Mouse (Mus musculus): ENCODE results near the gene Meltf. TPM values are rescaled to one million over a fixed set of nuclear protein-coding genes. Genes with fewer than 3 reads are reported as not detected.
A peak's percentile ranks its signal among the peaks of the same experiment; 100 is the strongest.
"Not testable (repeated sequence)": the region's sequence is repeated elsewhere in the genome, so short reads cannot be mapped to it uniquely, and the experiment has no call there.

The Meltf gene
- total RNA-seq, 4 experiments from 2014 or later: not detected

DNA sequence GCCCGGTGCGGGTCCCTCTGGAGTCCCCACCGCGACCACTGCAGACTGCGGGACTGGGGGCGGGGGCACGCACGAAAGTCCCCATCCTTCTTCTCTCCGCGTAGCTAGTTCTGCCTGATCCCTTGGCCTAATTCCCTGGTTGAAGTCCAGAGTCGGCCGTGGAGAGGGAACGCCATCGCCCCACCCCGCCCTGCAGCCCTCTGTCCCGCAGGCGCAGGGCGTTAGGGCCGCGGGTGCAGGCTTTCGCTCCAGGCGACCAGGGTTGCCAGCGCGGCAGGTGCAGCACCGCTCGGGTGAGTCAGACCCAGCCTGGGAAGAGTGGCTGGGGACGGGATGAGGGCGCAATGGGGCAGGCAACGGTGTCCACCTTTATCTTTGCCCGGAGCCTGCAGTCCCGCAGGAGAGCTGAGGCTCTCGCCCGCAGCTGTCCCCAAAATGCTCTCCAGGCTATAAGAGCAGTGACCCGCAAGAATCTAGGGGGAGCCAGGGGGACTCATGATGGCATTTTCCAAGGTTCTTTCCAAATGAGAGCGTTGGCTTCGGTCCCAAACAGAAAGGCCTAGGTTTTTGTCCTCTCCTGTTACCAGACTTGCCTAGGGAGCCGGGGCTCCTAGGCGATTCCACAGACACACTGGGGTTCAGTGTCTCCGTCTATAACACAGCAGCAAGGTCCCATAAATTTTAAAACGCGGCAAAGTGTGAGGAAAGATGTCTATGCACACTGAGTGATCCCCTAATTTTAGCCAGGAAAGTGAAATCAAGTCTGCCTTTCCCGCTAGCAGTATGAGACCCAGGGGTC lies 55.3 kb downstream of the Meltf start, which contains the start of gene Pigz:
Gene Pigz (plus strand): TSS at position 101 of the 799 bp plus-strand sequence.
- DNase-seq: peak; percentile 24

DNA sequence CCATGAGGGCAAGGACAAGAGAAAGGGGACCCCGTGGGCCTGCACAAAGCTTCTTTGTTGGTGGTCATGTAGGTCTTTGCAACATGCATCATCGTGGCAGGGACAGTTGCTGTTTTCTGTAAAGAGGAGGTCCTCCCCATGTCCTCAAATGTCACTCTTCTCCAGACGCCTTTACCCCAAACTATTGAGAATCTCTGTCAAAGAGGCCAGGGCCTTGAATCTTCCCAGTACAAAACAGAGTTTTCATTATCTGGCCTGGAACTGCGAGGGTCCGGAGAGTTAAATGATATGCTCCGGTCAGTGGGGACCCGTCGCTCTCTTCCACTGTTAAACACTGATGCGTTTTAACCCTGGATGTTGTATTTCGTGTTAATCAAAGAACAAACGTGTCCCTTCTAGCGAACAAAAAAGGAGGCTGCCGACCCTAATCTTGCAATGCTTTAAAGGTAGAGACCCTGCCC lies 56.0 kb downstream of the Meltf start:
- no peak for DNase-seq

- no peak for DNase-seq
Observed at GRCm38 (mm10) chr16:31935091-31935979, 56.7 kb downstream of the Meltf start.

- no peak for DNase-seq
Observed at GRCm38 (mm10) chr16:31936568-31936967, 58.0 kb downstream of the Meltf start.

DNA sequence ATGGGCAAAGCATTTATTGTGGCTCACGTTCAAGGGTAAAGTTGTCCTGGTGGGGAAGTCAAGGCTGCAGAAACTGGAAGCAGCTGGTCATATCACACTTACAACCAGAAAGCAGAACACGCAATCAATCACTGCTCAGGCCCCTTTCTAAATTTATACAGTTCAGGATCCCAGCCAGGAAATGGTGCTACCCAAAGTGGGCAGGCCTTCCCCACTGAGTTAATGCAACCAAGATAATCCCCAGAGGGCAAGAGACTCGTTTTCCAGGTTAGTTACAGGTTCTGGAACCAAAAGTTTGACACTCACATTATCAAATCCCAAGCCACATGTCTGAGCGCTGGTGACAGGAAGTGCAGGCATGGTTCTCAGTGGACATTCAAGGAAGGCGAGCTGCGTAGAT lies 60.2 kb downstream of the Meltf start:
- no peak for DNase-seq

DNA sequence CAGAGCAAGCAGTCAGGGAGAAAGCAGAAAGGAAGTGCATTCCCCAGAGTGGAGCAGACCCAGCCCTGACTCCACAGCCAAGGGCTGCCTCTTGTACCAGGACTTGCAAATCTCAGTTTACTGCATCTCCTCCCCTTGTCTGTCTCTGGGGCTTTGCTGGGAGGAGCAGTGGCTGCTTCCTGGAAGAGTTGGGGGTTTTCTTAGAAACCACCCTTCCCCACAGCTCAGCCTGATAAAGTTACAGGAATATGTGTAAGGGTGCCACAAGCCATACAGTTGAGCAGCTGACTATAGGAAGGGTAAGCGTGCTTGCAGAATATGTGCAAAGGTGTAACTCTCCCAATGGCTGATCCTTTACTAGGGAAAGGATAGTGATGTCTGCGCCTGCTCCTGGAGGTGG lies 62.0 kb downstream of the Meltf start:
- DNase-seq: no peak

DNA sequence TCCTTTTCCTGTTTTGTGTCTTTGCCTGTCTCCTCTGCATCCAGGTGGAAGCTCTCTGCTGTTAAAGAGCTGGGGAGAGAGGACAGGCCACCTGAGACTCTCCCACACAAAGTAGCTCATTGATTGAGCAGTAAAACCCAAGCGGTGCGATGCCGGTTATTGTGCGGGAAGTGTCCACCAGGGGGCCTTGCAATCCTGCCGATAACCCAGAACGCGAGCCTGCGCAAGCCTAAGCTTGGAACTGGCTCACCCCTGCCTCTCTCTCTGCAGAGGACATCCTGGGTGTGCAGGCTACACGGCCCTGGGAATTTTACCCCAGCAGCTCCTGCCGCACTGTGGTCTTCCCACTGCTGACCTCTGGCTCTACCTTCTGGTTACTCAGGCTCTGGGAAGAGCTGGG lies 65.4 kb downstream of the Meltf start:
- peak; percentile 36 for DNase-seq

DNA sequence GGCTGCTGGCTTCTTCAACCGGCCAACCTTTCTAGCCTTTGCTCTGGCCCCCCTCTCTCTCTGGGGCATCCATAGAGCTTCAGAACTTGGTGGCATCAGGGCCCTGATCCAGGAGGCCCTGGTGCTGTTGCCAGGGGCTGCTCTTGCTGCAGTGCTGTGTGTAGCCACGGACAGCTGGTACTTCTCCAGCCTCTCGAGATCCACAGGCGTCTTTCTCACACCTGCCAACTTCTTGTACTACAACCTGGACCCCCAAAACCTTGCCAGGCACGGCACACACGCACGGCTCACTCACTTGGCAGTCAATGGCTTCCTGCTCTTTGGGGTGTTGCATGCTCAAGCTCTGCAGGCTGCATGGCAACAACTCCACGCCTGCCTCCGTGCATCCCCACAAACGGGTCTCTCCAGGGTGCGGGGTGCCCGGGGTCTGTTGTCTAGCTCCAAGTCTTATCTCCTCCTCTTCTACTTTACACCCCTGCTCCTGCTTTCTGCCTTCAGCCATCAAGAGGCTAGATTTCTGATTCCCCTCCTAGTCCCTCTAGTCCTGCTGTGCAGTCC lies 66.2 kb downstream of the Meltf start:
- DNase-seq: no peak

GRCm38 (mm10) chr16:31945372-31945771 lies 66.8 kb downstream of the Meltf start:
- no peak for DNase-seq

DNA sequence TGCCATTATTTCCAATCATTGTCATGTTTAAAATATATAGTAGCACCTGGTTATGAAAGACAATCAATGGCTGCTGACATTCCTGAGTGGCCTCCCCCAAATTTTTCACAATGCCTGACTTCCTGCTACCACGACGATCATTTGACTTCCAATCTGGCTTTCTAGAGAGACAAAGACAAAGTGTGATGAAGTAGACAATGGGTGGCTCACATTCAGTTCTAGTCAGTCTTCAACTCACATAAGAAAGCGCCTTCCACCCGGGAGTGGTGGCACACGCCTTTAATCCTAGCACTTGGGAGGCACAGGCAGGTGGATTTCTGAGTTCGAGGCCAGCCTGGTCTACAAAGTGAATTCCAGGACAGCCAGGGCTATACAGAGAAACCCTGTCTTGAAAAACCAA lies 67.4 kb downstream of the Meltf start:
- not testable (repeated sequence) for DNase-seq

DNA sequence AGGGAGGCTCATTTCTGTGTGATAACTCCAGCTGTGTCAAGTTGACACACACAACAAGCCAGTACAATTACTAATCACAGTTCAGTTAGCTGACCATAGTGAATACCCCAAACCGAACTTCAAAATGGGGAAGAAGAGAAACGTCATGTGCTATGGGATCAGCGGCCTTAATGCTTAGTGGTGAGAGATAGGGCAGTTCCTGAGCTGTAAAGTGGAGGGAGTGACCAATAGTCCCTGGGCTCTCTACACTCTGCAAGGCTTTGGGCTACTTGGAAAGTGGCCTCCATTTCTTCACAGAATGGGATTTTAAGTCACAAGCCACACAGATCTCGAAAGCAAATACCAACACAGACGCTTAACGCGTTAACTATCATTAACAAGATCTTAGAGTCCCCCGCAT lies 68.7 kb downstream of the Meltf start:
- no peak for DNase-seq

DNA sequence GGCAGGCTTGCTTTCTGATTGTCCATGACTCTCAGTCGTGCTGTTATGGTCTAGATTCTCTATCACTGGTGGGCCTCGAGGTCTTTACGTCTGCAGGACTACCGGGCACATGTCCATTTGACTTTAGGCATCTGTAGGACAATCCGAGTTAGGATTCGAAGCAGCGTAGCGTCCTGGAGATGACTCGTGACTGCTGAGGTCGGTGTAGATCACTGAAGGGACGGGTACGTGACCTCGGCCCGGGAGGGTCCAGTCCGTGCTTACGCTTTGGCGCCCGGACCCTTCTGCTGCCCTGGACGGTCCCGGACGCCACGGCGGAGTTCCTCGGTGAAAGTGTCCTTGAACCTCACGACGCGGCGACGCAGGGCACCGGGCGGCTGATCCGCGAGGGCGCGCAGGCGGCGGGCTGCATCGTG lies 69.3 kb downstream of the Meltf start:
- no peak for DNase-seq

DNA sequence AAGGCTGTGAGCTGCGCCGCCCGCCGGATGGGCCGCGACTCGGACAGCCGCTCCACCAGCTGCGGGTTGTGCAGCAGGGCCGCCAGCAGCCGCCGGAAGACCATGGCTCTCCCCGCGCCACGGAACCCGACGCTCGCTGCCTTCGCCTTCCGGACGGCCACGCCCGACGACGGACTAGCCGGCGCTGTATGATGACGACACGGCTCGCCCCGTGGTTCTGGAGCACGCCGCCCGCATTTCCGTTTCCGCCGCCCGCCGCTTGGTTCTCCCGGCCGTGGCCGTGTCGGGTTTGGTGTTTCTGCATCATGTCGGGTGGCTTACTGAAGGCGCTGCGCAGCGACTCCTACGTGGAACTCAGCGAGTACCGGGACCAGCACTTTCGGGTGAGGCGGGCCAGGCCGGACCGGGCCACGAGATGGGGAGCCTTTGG lies 69.8 kb downstream of the Meltf start, which contains the start of the genes 0610012G03Rik and Ncbp2:
Gene 0610012G03Rik (minus strand): TSS at position 150 of the 430 bp plus-strand sequence.
Gene Ncbp2 (plus strand): TSS at position 169 of the 430 bp plus-strand sequence.
- peak; percentile 91 for DNase-seq

Other genes starting within 250 kb of the Meltf start
- gene Dlg1, start 215.4 kb upstream of the Meltf start, total RNA-seq (2022): 100 to 1,000 TPM in 1 of 4 experiments, 10 to 100 TPM in 3; 79.4 to 105 (median 85.4) TPM
- 1 to 10 TPM in 2 of 4 experiments, under 1 TPM in 2; 0.66 to 2.1 (median 1.2) TPM for gene Pigz, start 55.0 kb downstream of the Meltf start, total RNA-seq (2022)
- gene 0610012G03Rik, start 69.7 kb downstream of the Meltf start, total RNA-seq (2022): 10 to 100 TPM; 29.1 to 39.8 (median 35.2) TPM
- 10 to 100 TPM; 54.1 to 65.4 (median 62.4) TPM for gene Ncbp2, start 69.7 kb downstream of the Meltf start, total RNA-seq (2022)
- gene Senp5, start 124.5 kb downstream of the Meltf start, total RNA-seq (2022): 10 to 100 TPM; 23.8 to 28.2 (median 25.8) TPM
- 10 to 100 TPM; 54.5 to 62.5 (median 60.6) TPM for gene Pak2, start 200.5 kb downstream of the Meltf start, total RNA-seq (2022)
- gene Pigx, start 220.9 kb downstream of the Meltf start, total RNA-seq (2022): 10 to 100 TPM; 25.3 to 39.8 (median 33.4) TPM
- 10 to 100 TPM; 10.3 to 19.0 (median 14.6) TPM for gene Cep19, start 221.0 kb downstream of the Meltf start, total RNA-seq (2022)